Mouse (Mus musculus): Measurements from ENCODE around the gene Macf1. TPM values are rescaled to one million over a fixed set of nuclear protein-coding genes. Genes with fewer than 3 reads are reported as not detected.
A peak's percentile ranks its signal among the peaks of the same experiment; 100 is the strongest.
"Not testable (repeated sequence)": the region's sequence is repeated elsewhere in the genome, so short reads cannot be mapped to it uniquely, and the experiment has no call there.

Gene Macf1
- polyA plus RNA-seq, 2 experiments, result 79.8 to 103 TPM

DNA sequence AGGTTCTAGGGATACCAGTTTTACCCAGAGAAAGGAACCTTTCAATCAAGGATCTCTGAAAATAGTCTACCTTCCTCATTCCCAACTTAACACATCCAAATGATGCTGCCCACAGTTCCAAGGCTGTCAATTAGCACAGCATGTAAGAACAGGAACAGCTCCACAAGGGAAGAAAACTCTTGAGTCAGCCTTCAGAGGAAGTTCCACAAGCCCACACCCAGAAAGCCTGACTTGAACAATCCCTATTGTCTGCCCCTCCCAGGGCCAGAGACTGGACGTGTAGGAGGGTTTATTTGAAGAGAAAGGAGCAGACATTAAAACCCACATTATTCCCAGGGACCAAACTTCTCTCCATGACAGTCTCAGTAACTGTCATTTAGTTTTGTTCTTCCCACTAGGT, 48.7 kb downstream of the Macf1 start:
- Histone ChIP-seq H3K4me3 (replicated peaks; ENCODE audit: low read length) (no peak overlapping the region), H3K4me2 (replicated peaks; ENCODE audit: low read depth, low read length, severe bottlenecking) (no peak overlapping the region), H3K9ac (ENCODE audit: low read depth, low read length, severe bottlenecking) (no peak overlapping the region), H3K27me3 (ENCODE audit: control insufficient read depth, insufficient read depth, low read length) (no peaks in the 10 kb centered on the region), H3K9me3 (ENCODE audit: control insufficient read depth, low read length) (no peaks in the 10 kb centered on the region), H3K4me1 (ENCODE audit: control insufficient read depth, insufficient read depth, low read length) (no peaks in the 10 kb centered on the region), H3K36me3 (ENCODE audit: control insufficient read depth, insufficient read depth, low read length) (no peaks in the 10 kb centered on the region), H3K27ac (replicated peaks; ENCODE audit: low read depth, low read length) (no peak overlapping the region)
- ATAC-seq (ENCODE audit: low FRiP score, low read depth) (no peak), DNase-seq (ENCODE audit: low spot score) (no peak)
- TF ChIP-seq POLR2A (IDR thresholded peaks at IDR 0.05; ENCODE audit: borderline replicate concordance, extremely low read depth, insufficient read depth, insufficient read length), result no peak
- 38% methylated on average over 1 of the region's 1 CpGs for WGBS

- Histone ChIP-seq H3K4me2 (replicated peaks; ENCODE audit: low read depth, low read length, severe bottlenecking) (no peak overlapping the region), H3K27me3 (ENCODE audit: control insufficient read depth, insufficient read depth, low read length) (no peaks in the 10 kb centered on the region), H3K4me1 (ENCODE audit: control insufficient read depth, insufficient read depth, low read length) (no peaks in the 10 kb centered on the region), H3K4me3 (replicated peaks; ENCODE audit: low read length) (no peak overlapping the region), H3K36me3 (ENCODE audit: control insufficient read depth, insufficient read depth, low read length) (no peaks in the 10 kb centered on the region), H3K9ac (ENCODE audit: low read depth, low read length, severe bottlenecking) (no peak overlapping the region), H3K27ac (replicated peaks; ENCODE audit: low read depth, low read length) (no peak overlapping the region), H3K9me3 (ENCODE audit: control insufficient read depth, low read length) (no peaks in the 10 kb centered on the region)
- ATAC-seq (ENCODE audit: low FRiP score, low read depth), result no peak
- no peak for DNase-seq (ENCODE audit: low spot score)
- TF ChIP-seq POLR2A (IDR thresholded peaks at IDR 0.05; ENCODE audit: borderline replicate concordance, extremely low read depth, insufficient read depth, insufficient read length), result no peak
- WGBS, result 83% methylated on average over 3 of the region's 3 CpGs
Observed at GRCm38 (mm10) chr4:123634436-123634835, 49.7 kb downstream of the Macf1 start.

DNA sequence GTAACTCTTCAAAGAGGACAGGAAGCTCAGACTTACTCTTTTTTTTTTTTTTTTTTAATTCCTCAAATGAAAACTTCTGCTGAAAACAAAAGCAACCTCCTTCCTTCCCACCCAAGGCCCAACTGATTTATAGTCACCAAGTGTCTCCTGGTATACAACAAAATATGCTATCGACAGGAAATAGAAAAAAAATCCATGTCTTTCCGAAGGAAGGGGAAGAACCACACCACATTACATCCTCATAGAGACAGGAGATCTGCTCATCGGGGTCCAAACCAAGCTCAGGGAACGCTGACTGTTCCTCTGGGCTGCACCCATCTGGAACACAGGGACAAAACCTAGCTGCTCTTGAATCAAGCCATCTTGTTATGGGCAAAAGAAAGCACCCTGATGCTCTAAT, 50.3 kb downstream of the Macf1 start:
- DNase-seq (ENCODE audit: low spot score) (no peak), ATAC-seq (ENCODE audit: low FRiP score, low read depth) (no peak)
- TF ChIP-seq POLR2A (IDR thresholded peaks at IDR 0.05; ENCODE audit: borderline replicate concordance, extremely low read depth, insufficient read depth, insufficient read length), result no peak
- Histone ChIP-seq H3K4me3 (replicated peaks; ENCODE audit: low read length) (no peak overlapping the region), H3K9ac (ENCODE audit: low read depth, low read length, severe bottlenecking) (no peak overlapping the region), H3K4me1 (ENCODE audit: control insufficient read depth, insufficient read depth, low read length) (no peaks in the 10 kb centered on the region), H3K27me3 (ENCODE audit: control insufficient read depth, insufficient read depth, low read length) (no peaks in the 10 kb centered on the region), H3K4me2 (replicated peaks; ENCODE audit: low read depth, low read length, severe bottlenecking) (no peak overlapping the region), H3K9me3 (ENCODE audit: control insufficient read depth, low read length) (no peaks in the 10 kb centered on the region), H3K36me3 (ENCODE audit: control insufficient read depth, insufficient read depth, low read length) (0 out of 2 replicates have a peak, but pooled peaks cover 3% of the 10 kb centered on the region), H3K27ac (replicated peaks; ENCODE audit: low read depth, low read length) (no peak overlapping the region)
- 86% methylated on average over 4 of the region's 4 CpGs for WGBS

GRCm38 (mm10) chr4:123633370-123633769, 50.8 kb downstream of the Macf1 start:
- Histone ChIP-seq H3K9me3 (ENCODE audit: control insufficient read depth, low read length) (no peaks in the 10 kb centered on the region), H3K27me3 (ENCODE audit: control insufficient read depth, insufficient read depth, low read length) (no peaks in the 10 kb centered on the region), H3K36me3 (ENCODE audit: control insufficient read depth, insufficient read depth, low read length) (0 out of 2 replicates have a peak, but pooled peaks cover 3% of the 10 kb centered on the region), H3K4me1 (ENCODE audit: control insufficient read depth, insufficient read depth, low read length) (no peaks in the 10 kb centered on the region), H3K4me2 (replicated peaks; ENCODE audit: low read depth, low read length, severe bottlenecking) (no peak overlapping the region), H3K9ac (ENCODE audit: low read depth, low read length, severe bottlenecking) (no peak overlapping the region), H3K4me3 (replicated peaks; ENCODE audit: low read length) (no peak overlapping the region), H3K27ac (replicated peaks; ENCODE audit: low read depth, low read length) (no peak overlapping the region)
- TF ChIP-seq POLR2A (IDR thresholded peaks at IDR 0.05; ENCODE audit: borderline replicate concordance, extremely low read depth, insufficient read depth, insufficient read length), result no peak
- ATAC-seq (ENCODE audit: low FRiP score, low read depth), result no peak
- DNase-seq (ENCODE audit: low spot score), result peak; percentile 47
- 19% methylated on average over 3 of the region's 3 CpGs for WGBS

- H3K4me3 ChIP-seq (replicated peaks; ENCODE audit: low read length); DNase-seq (ENCODE audit: low spot score); H3K9ac ChIP-seq (ENCODE audit: low read depth, low read length, severe bottlenecking); H3K9me3 ChIP-seq (ENCODE audit: control insufficient read depth, low read length); H3K4me2 ChIP-seq (replicated peaks; ENCODE audit: low read depth, low read length, severe bottlenecking); H3K27ac ChIP-seq (replicated peaks; ENCODE audit: low read depth, low read length); H3K27me3 ChIP-seq (ENCODE audit: control insufficient read depth, insufficient read depth, low read length); H3K36me3 ChIP-seq (ENCODE audit: control insufficient read depth, insufficient read depth, low read length); ATAC-seq (ENCODE audit: low FRiP score, low read depth); H3K4me1 ChIP-seq (ENCODE audit: control insufficient read depth, insufficient read depth, low read length): not testable (repeated sequence)
- WGBS, result 80% methylated on average over 5 of the region's 6 CpGs
Observed at GRCm38 (mm10) chr4:123632116-123632515, 52.0 kb downstream of the Macf1 start.

GRCm38 (mm10) chr4:123631654-123632053, 52.5 kb downstream of the Macf1 start:
- no peak for DNase-seq (ENCODE audit: low spot score)

More at GRCm38 (mm10) chr4:123631654-123632053, 52.5 kb downstream of the Macf1 start:
- no peak overlapping the region for H3K4me3 ChIP-seq (replicated peaks; ENCODE audit: low read length)
- no peak overlapping the region for H3K27ac ChIP-seq (replicated peaks; ENCODE audit: low read depth, low read length)
- no peaks in the 10 kb centered on the region for H3K27me3 ChIP-seq (ENCODE audit: control insufficient read depth, insufficient read depth, low read length)
- 0 out of 2 replicates have a peak, but pooled peaks cover 3% of the 10 kb centered on the region for H3K36me3 ChIP-seq (ENCODE audit: control insufficient read depth, insufficient read depth, low read length)
- no peak overlapping the region for H3K9ac ChIP-seq (ENCODE audit: low read depth, low read length, severe bottlenecking)
- H3K4me1 ChIP-seq (ENCODE audit: control insufficient read depth, insufficient read depth, low read length), result no peaks in the 10 kb centered on the region
- no peak for ATAC-seq (ENCODE audit: low FRiP score, low read depth)
- WGBS, result 87% methylated on average over 3 of the region's 3 CpGs
- no peak for TF ChIP-seq POLR2A (IDR thresholded peaks at IDR 0.05; ENCODE audit: borderline replicate concordance, extremely low read depth, insufficient read depth, insufficient read length)
- H3K9me3 ChIP-seq (ENCODE audit: control insufficient read depth, low read length), result no peaks in the 10 kb centered on the region
- no peak overlapping the region for H3K4me2 ChIP-seq (replicated peaks; ENCODE audit: low read depth, low read length, severe bottlenecking)

All from limb, embryonic 14.5 days (tissue).